Comparison of ENCODE assay signal across 9 mouse cellular contexts in genomic region chr2:170266407-170267101, GRCm38 (mm10).
DNase-seq lines count a peak whose midpoint lies in the region; ATAC-seq lines count a peak whose summit lies in the region.
"Had no signal": no experiment of that assay in that cellular context is flagged by ENCODE, and none has a peak within 500 bp of the region (broad histone marks: within the 10 kb centered on the region; RNA-seq: fewer than 3 reads in every experiment).

No protein-coding gene starts in this region.

- peak overlapping the region; percentile 33 for H3K4me3 ChIP-seq in heart, embryonic 14.5 days (ENCODE audit: control insufficient read depth in 1 of 2, insufficient read depth in 1 of 2, low read depth in 1 of 2, low read length in 2 of 2)
- peak overlapping the region; percentile 55 for H3K4me3 ChIP-seq in brown adipose tissue, adult 24 weeks (ENCODE audit: insufficient read depth, low read depth, low read length)
- H3K4me3 ChIP-seq in hindbrain, embryonic 14.5 days (replicated peaks; ENCODE audit: low read length), result peak overlapping the region; percentile 19
- peak overlapping the region; percentile 29 for H3K4me3 ChIP-seq in liver, embryonic 16.5 days (ENCODE audit: low read depth, low read length)
- peak overlapping the region; percentile 25 for H3K4me3 ChIP-seq in neural tube, embryonic 15.5 days (replicated peaks)

- no peaks in the 10 kb centered on the region for H3K27me3 ChIP-seq in heart, embryonic 14.5 days (ENCODE audit: control insufficient read depth, insufficient read depth, low read length)
- no peaks in the 10 kb centered on the region for H3K27me3 ChIP-seq in hindbrain, embryonic 14.5 days (ENCODE audit: control insufficient read depth, insufficient read depth, low read length)
- H3K27me3 ChIP-seq in liver, embryonic 16.5 days (ENCODE audit: control insufficient read depth, insufficient read depth, low read depth, low read length), result no peaks in the 10 kb centered on the region
- no peaks in the 10 kb centered on the region for H3K27me3 ChIP-seq in neural tube, embryonic 15.5 days (replicated peaks)

- peak overlapping the region; percentile 41 to 81 for H3K27ac ChIP-seq in heart, embryonic 14.5 days (replicated peaks in 1 of 2; ENCODE audit: control insufficient read depth in 1 of 2, insufficient read depth in 1 of 2, low read depth in 2 of 2, low read length in 2 of 2)
- H3K27ac ChIP-seq in brown adipose tissue, adult 24 weeks (replicated peaks; ENCODE audit: low read depth, low read length), result peak overlapping the region; percentile 65; the same call in 1 of the 2 replicates
- H3K27ac ChIP-seq in hindbrain, embryonic 14.5 days, result no peak overlapping the region
- no peak overlapping the region for H3K27ac ChIP-seq in liver, embryonic 16.5 days (ENCODE audit: low read length)
- no peak overlapping the region for H3K27ac ChIP-seq in neural tube, embryonic 15.5 days (replicated peaks)
- H3K27ac ChIP-seq: macrophage had no signal

- H3K4me2 ChIP-seq in heart, embryonic 14.5 days (ENCODE audit: low read length), result peak overlapping the region; percentile 65
- H3K4me2 ChIP-seq in hindbrain, embryonic 14.5 days (replicated peaks), result peak overlapping the region; percentile 51
- H3K4me2 ChIP-seq in liver, embryonic 16.5 days (ENCODE audit: low read depth, low read length), result peak overlapping the region; percentile 46
- peak overlapping the region; percentile 52 for H3K4me2 ChIP-seq in neural tube, embryonic 15.5 days

- no peaks in the 10 kb centered on the region for H3K9me3 ChIP-seq in heart, embryonic 14.5 days (ENCODE audit: control insufficient read depth, low read length)
- H3K9me3 ChIP-seq in hindbrain, embryonic 14.5 days (ENCODE audit: control insufficient read depth, low read length), result no peaks in the 10 kb centered on the region
- H3K9me3 ChIP-seq in liver, embryonic 16.5 days (replicated peaks; ENCODE audit: control insufficient read depth, low read length), result no peaks in the 10 kb centered on the region
- no peaks in the 10 kb centered on the region for H3K9me3 ChIP-seq in neural tube, embryonic 15.5 days (replicated peaks)

- no peak for ATAC-seq in heart, embryonic 14.5 days (ENCODE audit: insufficient number of reproducible peaks, insufficient read depth, low FRiP score, low read depth)
- ATAC-seq in hindbrain, embryonic 14.5 days (ENCODE audit: low FRiP score), result no peak
- ATAC-seq in liver, embryonic 16.5 days (ENCODE audit: low read depth), result no peak
- ATAC-seq in neural tube, embryonic 15.5 days (ENCODE audit: low FRiP score), result no peak
- no peak for ATAC-seq in inflammation-experienced regulatory T-cells, adult 6 months
- no peak for ATAC-seq in cerebellum, adult (ENCODE audit: insufficient number of reproducible peaks, low FRiP score, low TSS enrichment)

- no peaks in the 10 kb centered on the region for H3K36me3 ChIP-seq in heart, embryonic 14.5 days (ENCODE audit: control insufficient read depth, insufficient read depth, low read length)
- H3K36me3 ChIP-seq in hindbrain, embryonic 14.5 days (replicated peaks; ENCODE audit: control insufficient read depth, insufficient read depth), result no peaks in the 10 kb centered on the region
- H3K36me3 ChIP-seq in liver, embryonic 16.5 days (ENCODE audit: control insufficient read depth, insufficient read depth), result no peaks in the 10 kb centered on the region
- no peaks in the 10 kb centered on the region for H3K36me3 ChIP-seq in neural tube, embryonic 15.5 days

- 33% methylated on average over 16 of the region's 16 CpGs for WGBS in heart, embryonic 14.5 days
- 21% methylated on average over 16 of the region's 16 CpGs for WGBS in hindbrain, embryonic 14.5 days
- 23% methylated on average over 16 of the region's 16 CpGs for WGBS in liver, embryonic 16.5 days (ENCODE audit: insufficient replicate concordance)
- 28% methylated on average over 16 of the region's 16 CpGs for WGBS in neural tube, embryonic 15.5 days

- no peak for DNase-seq in heart, postnatal 14 days
- peak; percentile 36 for DNase-seq in hindbrain, embryonic 14.5 days (ENCODE audit: low spot score)

- peak overlapping the region; percentile 36 for H3K9ac ChIP-seq in heart, embryonic 14.5 days (ENCODE audit: low read length)
- peak overlapping the region; percentile 39 for H3K9ac ChIP-seq in hindbrain, embryonic 14.5 days
- H3K9ac ChIP-seq in liver, embryonic 16.5 days (ENCODE audit: low read depth, low read length), result no peak overlapping the region
- peak overlapping the region; percentile 20; the same call in 1 of the 2 replicates for H3K9ac ChIP-seq in neural tube, embryonic 15.5 days (replicated peaks)

- intact Hi-C loops in heart, postnatal 14 days (cut with DNase I), result loop anchor here (5.0 kb wide), 1 partner anchor 44 kb away; no protein-coding TSS in a partner anchor

- H3K4me1 ChIP-seq in heart, embryonic 14.5 days (ENCODE audit: control insufficient read depth in 2 of 2, insufficient read depth in 2 of 2, low read length in 2 of 2), result peaks cover 8 to 15% of the 10 kb centered on the region in 2 experiments; a peak in 3 of 4 replicates
- peaks cover 9% of the 10 kb centered on the region for H3K4me1 ChIP-seq in brown adipose tissue, adult 24 weeks (ENCODE audit: control insufficient read depth, insufficient read depth, insufficient read length, low read length)
- H3K4me1 ChIP-seq in hindbrain, embryonic 14.5 days (replicated peaks; ENCODE audit: control insufficient read depth, insufficient read depth, low read length), result no peaks in the 10 kb centered on the region
- H3K4me1 ChIP-seq in liver, embryonic 16.5 days (ENCODE audit: control insufficient read depth, low read depth, low read length), result no peaks in the 10 kb centered on the region; the same call in 1 of the 2 replicates
- peaks cover 18% of the 10 kb centered on the region for H3K4me1 ChIP-seq in neural tube, embryonic 15.5 days

Comparison
In these comparisons a context has a peak if more than half of its experiments do, and no peak if none do; other contexts are left out.
1. H3K27ac ChIP-seq: peak in heart, embryonic 14.5 days (2 of 2) and brown adipose tissue, adult 24 weeks (single experiment); none in hindbrain, embryonic 14.5 days (single experiment), liver, embryonic 16.5 days (single experiment) and neural tube, embryonic 15.5 days (single experiment).
2. Peak in every context shown above with its lines, with median percentiles within 50 percentile points of each other: H3K4me2 ChIP-seq and H3K4me3 ChIP-seq.